Mouse (Mus musculus): ENCODE measurements around the gene Speer4e.
"Not testable (repeated sequence)": the region's sequence is repeated elsewhere in the genome, so short reads cannot be mapped to it uniquely, and the experiment has no call there.

The Speer4e gene

DNA sequence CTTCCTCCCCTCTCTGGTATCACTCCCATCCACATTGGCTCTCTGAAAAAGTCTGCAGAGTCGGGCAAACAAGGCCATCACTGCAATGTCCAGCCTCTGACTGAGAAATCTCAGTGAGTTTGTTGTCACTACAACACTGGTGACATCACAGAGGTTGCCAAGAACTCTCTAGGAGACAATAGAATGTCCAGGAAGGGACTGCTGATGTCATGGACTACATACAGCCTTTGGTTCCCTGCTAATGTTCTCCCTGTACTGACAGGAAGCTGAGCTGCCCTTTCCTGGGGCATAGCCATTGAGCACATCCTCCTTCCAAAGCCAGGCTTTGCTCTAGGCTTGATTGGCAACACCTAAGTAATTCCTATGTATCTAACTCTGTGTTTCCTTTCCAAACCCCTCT is at the start of gene Speer4e:
Gene Speer4e, minus strand, starts transcription at position 101 of the 400 bp plus-strand sequence.
- DNase-seq (ENCODE audit: inconsistent ontology term) = not testable (repeated sequence)

- not testable (repeated sequence) for DNase-seq (ENCODE audit: inconsistent ontology term)
Measured at GRCm38 (mm10) chr5:14986649-14987387, 48.6 kb upstream of the Speer4e start.

GRCm38 (mm10) chr5:14978835-14979234 is 40.6 kb upstream of the Speer4e start, which contains the start of gene Gm10354:
Gene Gm10354, minus strand, starts transcription at chr5:14978935.
- DNase-seq (ENCODE audit: inconsistent ontology term) = not testable (repeated sequence)

- DNase-seq (ENCODE audit: inconsistent ontology term) = not testable (repeated sequence)
Measured at GRCm38 (mm10) chr5:14977368-14977767, 39.1 kb upstream of the Speer4e start.

GRCm38 (mm10) chr5:14975294-14975693 is 37.1 kb upstream of the Speer4e start:
- DNase-seq (ENCODE audit: inconsistent ontology term) = not testable (repeated sequence)

GRCm38 (mm10) chr5:14972841-14973240 is 34.6 kb upstream of the Speer4e start:
- not testable (repeated sequence) for DNase-seq (ENCODE audit: inconsistent ontology term)

- not testable (repeated sequence) for DNase-seq (ENCODE audit: inconsistent ontology term)
Measured at GRCm38 (mm10) chr5:14963821-14964220, 25.6 kb upstream of the Speer4e start.

GRCm38 (mm10) chr5:14961502-14961901 is 23.3 kb upstream of the Speer4e start:
- DNase-seq (ENCODE audit: inconsistent ontology term) = not testable (repeated sequence)

- not testable (repeated sequence) for DNase-seq (ENCODE audit: inconsistent ontology term)
Measured at GRCm38 (mm10) chr5:14955928-14956706, 17.9 kb upstream of the Speer4e start.

GRCm38 (mm10) chr5:14953587-14953986 is 15.4 kb upstream of the Speer4e start:
- not testable (repeated sequence) for DNase-seq (ENCODE audit: inconsistent ontology term)

- DNase-seq (ENCODE audit: inconsistent ontology term) = not testable (repeated sequence)
Measured at GRCm38 (mm10) chr5:14952749-14953148, 14.5 kb upstream of the Speer4e start.

- not testable (repeated sequence) for DNase-seq (ENCODE audit: inconsistent ontology term)
Measured at GRCm38 (mm10) chr5:14951822-14952221, 13.6 kb upstream of the Speer4e start.

GRCm38 (mm10) chr5:14947482-14948198 is 9.4 kb upstream of the Speer4e start:
- DNase-seq (ENCODE audit: inconsistent ontology term) = not testable (repeated sequence)

GRCm38 (mm10) chr5:14945524-14945923 is 7.3 kb upstream of the Speer4e start:
- DNase-seq (ENCODE audit: inconsistent ontology term) = not testable (repeated sequence)

DNA sequence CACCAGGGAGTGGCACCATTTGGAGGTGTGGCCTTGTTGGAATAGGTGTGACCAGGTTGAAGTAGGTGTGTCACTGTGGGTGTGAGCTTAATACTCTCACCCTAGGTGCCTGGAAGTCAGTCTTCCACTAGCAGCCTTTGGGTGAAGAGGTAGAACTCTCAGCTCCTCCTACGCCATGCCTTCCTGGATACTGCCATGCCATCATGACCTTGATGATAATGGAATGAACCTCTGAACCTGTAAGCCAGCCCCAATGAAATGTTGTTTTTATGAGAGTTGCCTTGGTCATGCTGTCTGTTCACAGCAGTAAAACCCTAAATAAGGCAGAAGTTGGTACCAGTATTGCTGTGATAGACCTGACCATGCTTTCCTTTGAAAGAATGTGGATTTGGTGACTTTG is 2.8 kb upstream of the Speer4e start:
- not testable (repeated sequence) for DNase-seq (ENCODE audit: inconsistent ontology term)

GRCm38 (mm10) chr5:14933721-14934120 is 4.5 kb downstream of the Speer4e start:
- DNase-seq (ENCODE audit: inconsistent ontology term) = not testable (repeated sequence)

- DNase-seq (ENCODE audit: inconsistent ontology term) = not testable (repeated sequence)
Measured at GRCm38 (mm10) chr5:14927047-14927446, 11.2 kb downstream of the Speer4e start.

GRCm38 (mm10) chr5:14914799-14915198 is 23.4 kb downstream of the Speer4e start, which contains the start of gene Gm9758:
Gene Gm9758, minus strand, starts transcription at chr5:14914899.
- not testable (repeated sequence) for DNase-seq (ENCODE audit: inconsistent ontology term)

DNA sequence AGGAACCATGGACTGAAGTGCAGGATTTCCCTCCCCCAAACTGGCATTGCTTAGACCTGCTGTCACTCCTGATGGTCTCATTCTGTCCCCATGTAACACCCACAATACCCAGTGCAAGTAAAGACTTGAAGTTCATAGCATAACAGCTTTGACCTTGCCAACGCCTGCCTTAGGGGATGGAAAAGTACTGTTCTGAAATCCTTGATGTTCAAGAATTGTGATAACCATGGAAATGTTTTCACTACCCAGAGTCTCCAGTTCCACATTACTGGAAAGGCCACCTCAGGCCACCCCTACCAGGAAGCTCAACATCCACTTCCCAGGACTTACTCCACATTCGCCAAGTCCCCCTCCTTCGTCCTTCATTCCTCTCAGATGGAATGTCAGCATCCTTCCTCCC is 23.9 kb downstream of the Speer4e start:
- DNase-seq (ENCODE audit: inconsistent ontology term) = not testable (repeated sequence)

DNA sequence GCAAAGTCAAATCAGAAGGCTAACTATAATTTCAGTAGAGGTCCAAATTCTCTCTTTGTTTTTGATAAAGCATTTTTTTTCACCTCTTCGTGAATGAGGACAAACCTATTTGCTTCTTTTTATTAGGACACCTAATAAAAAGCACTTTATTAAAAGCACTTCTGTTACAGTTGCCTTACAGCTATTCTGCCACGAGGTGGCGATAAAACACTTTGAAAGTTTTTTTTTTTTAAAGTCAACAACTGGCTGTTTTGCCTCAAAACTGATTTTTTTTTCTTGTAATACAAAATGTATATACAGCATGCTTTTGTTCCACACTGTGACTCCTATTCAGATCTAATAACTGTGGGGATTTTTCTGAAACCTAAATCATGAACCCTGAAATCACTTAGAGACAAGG is 34.7 kb downstream of the Speer4e start:
- not testable (repeated sequence) for DNase-seq (ENCODE audit: inconsistent ontology term)

DNA sequence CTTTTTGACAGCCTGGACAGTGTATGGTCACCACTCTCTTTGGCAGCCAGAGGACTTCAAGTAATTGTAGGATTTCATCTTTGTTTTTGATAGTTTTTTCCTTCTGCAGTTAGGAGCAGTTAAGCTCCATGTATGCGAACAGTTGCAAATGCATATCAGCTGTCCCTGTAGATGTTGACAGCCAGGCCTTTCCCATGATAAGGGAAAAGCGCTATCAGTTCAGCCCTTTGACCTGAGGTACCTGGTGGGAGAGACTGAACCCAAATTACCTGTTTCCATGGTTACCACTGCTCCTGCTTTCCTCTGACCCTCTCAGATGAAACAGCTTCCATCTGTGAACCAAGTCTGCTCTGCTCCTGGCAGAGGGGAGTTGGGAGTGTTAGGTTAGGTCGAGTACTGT is 46.0 kb downstream of the Speer4e start:
- no peak for DNase-seq (ENCODE audit: inconsistent ontology term)

DNA sequence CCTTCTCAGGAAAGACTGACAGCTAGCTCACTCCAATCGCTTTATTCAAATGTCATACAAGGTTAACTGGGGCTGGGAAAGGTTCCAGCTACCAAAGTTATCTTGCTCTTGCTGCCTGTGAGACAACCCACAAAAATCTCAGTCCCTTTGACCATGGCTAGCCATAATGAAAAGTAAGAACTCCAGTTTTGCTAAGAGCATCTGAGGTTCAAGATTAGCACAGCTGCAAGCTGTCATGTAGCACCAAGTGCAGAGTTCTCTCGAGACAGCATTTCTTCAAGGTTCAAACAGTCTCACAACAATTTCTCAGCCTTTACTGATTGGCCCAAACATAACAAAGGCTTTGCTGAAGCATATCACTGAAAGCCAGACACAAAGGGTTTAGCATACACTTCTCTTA is 52.9 kb downstream of the Speer4e start:
- DNase-seq (ENCODE audit: inconsistent ontology term) = not testable (repeated sequence)
